Mouse (Mus musculus): ENCODE measurements around the gene Tsfm. TPM values are rescaled to one million over a fixed set of nuclear protein-coding genes. Genes with fewer than 3 reads are reported as not detected.

The Tsfm gene
- polyA plus RNA-seq, 1 experiment from 2014 or later: 110 TPM

- H3K4me3 ChIP-seq: peak within 1 kb of the TSS; percentile 99
- H3K27me3 ChIP-seq (ENCODE audit: poor library complexity, severe bottlenecking): 0 out of 2 replicates have a peak, but pooled peaks cover 3% of the 10 kb centered on the region
- peak within 1 kb of the TSS; percentile 99 for H3K27ac ChIP-seq
- peak; percentile 100 for DNase-seq (ENCODE audit: extremely low spot score, low spot score)
- no peaks in the 10 kb centered on the region for H3K9me3 ChIP-seq
- under 1% methylated on average over 56 of the region's 56 CpGs for WGBS
- peaks cover 11% of the 10 kb centered on the region for H3K36me3 ChIP-seq (replicated peaks)
- peaks cover 57% of the 10 kb centered on the region for H3K4me1 ChIP-seq
Observed at GRCm38 (mm10) chr10:126978277-126978994, 52.2 kb downstream of the Tsfm start, which contains the start of gene Ctdsp2. Gene Ctdsp2 (plus strand): TSS chr10:126978717.

- H3K36me3 ChIP-seq (replicated peaks): no peaks in the 10 kb centered on the region; the same call in 1 of the 2 replicates
- no peak overlapping the region for H3K27ac ChIP-seq
- peaks cover 57% of the 10 kb centered on the region for H3K4me1 ChIP-seq
- no peaks in the 10 kb centered on the region for H3K9me3 ChIP-seq
- no peak for DNase-seq (ENCODE audit: extremely low spot score, low spot score)
- 47% methylated on average over 4 of the region's 4 CpGs for WGBS
- peaks cover 3% of the 10 kb centered on the region; the same call in 1 of the 2 replicates for H3K27me3 ChIP-seq (ENCODE audit: poor library complexity, severe bottlenecking)
- no peak overlapping the region for H3K4me3 ChIP-seq
Observed at GRCm38 (mm10) chr10:126977076-126977475, 53.6 kb downstream of the Tsfm start.

GRCm38 (mm10) chr10:126975706-126976105 is 54.9 kb downstream of the Tsfm start:
- 0 out of 2 replicates have a peak overlapping the region, but pooled peaks have one; percentile 15 for H3K27ac ChIP-seq
- DNase-seq (ENCODE audit: extremely low spot score, low spot score): no peak
- H3K9me3 ChIP-seq: no peaks in the 10 kb centered on the region
- no peaks in the 10 kb centered on the region; the same call in 1 of the 2 replicates for H3K36me3 ChIP-seq (replicated peaks)
- no peak overlapping the region for H3K4me3 ChIP-seq
- H3K27me3 ChIP-seq (ENCODE audit: poor library complexity, severe bottlenecking): peaks cover 3% of the 10 kb centered on the region; the same call in 1 of the 2 replicates
- H3K4me1 ChIP-seq: peaks cover 57% of the 10 kb centered on the region
- 88% methylated on average over 6 of the region's 6 CpGs for WGBS

- H3K36me3 ChIP-seq (replicated peaks): no peaks in the 10 kb centered on the region
- H3K27ac ChIP-seq: peak overlapping the region; percentile 79
- DNase-seq (ENCODE audit: extremely low spot score, low spot score): no peak
- peaks cover 3% of the 10 kb centered on the region; the same call in 1 of the 2 replicates for H3K27me3 ChIP-seq (ENCODE audit: poor library complexity, severe bottlenecking)
- no peak overlapping the region; the same call in 1 of the 2 replicates for H3K4me3 ChIP-seq
- peaks cover 46% of the 10 kb centered on the region for H3K4me1 ChIP-seq
- no peaks in the 10 kb centered on the region for H3K9me3 ChIP-seq
- 31% methylated on average over 7 of the region's 7 CpGs for WGBS
Observed at GRCm38 (mm10) chr10:126972988-126973387, 57.7 kb downstream of the Tsfm start.

- Histone ChIP-seq H3K36me3 (replicated peaks) (no peaks in the 10 kb centered on the region), H3K9me3 (no peaks in the 10 kb centered on the region), H3K27me3 (ENCODE audit: poor library complexity, severe bottlenecking) (peaks cover 3% of the 10 kb centered on the region; the same call in 1 of the 2 replicates), H3K4me1 (peaks cover 38% of the 10 kb centered on the region), H3K4me3 (peak overlapping the region; percentile 35), H3K27ac (peak overlapping the region; percentile 79)
- 3% methylated on average over 13 of the region's 13 CpGs for WGBS
- DNase-seq (ENCODE audit: extremely low spot score, low spot score): peak; percentile 90
Observed at GRCm38 (mm10) chr10:126972051-126972725, 58.5 kb downstream of the Tsfm start.

GRCm38 (mm10) chr10:126971363-126972050 is 59.1 kb downstream of the Tsfm start:
- WGBS: 4% methylated on average over 12 of the region's 12 CpGs
- Histone ChIP-seq H3K4me1 (peaks cover 34% of the 10 kb centered on the region), H3K27me3 (ENCODE audit: poor library complexity, severe bottlenecking) (peaks cover 3% of the 10 kb centered on the region; the same call in 1 of the 2 replicates), H3K4me3 (peak overlapping the region; percentile 35), H3K9me3 (no peaks in the 10 kb centered on the region), H3K27ac (peak overlapping the region; percentile 79), H3K36me3 (replicated peaks) (no peaks in the 10 kb centered on the region)
- DNase-seq (ENCODE audit: extremely low spot score, low spot score): no peak

- Histone ChIP-seq H3K4me1 (peaks cover 37% of the 10 kb centered on the region), H3K27me3 (ENCODE audit: poor library complexity, severe bottlenecking) (peaks cover 22% of the 10 kb centered on the region), H3K4me3 (no peak overlapping the region), H3K36me3 (replicated peaks) (no peaks in the 10 kb centered on the region), H3K9me3 (peaks cover 3% of the 10 kb centered on the region; the same call in 1 of the 2 replicates), H3K27ac (no peak overlapping the region)
- 85% methylated on average over 8 of the region's 8 CpGs for WGBS
- no peak for DNase-seq (ENCODE audit: extremely low spot score, low spot score)
Observed at GRCm38 (mm10) chr10:126963821-126964220, 66.8 kb downstream of the Tsfm start.

- Histone ChIP-seq H3K36me3 (replicated peaks) (no peaks in the 10 kb centered on the region), H3K27me3 (ENCODE audit: poor library complexity, severe bottlenecking) (peaks cover 25% of the 10 kb centered on the region), H3K27ac (peak overlapping the region; percentile 83; the same call in 1 of the 2 replicates), H3K9me3 (peaks cover 3% of the 10 kb centered on the region; the same call in 1 of the 2 replicates), H3K4me1 (peaks cover 38% of the 10 kb centered on the region), H3K4me3 (no peak overlapping the region)
- 55% methylated on average over 6 of the region's 6 CpGs for WGBS
- DNase-seq (ENCODE audit: extremely low spot score, low spot score): no peak
Observed at GRCm38 (mm10) chr10:126962966-126963330, 67.7 kb downstream of the Tsfm start.

- Histone ChIP-seq H3K27me3 (ENCODE audit: poor library complexity, severe bottlenecking) (peaks cover 25% of the 10 kb centered on the region), H3K27ac (peak overlapping the region; percentile 83), H3K4me3 (peak overlapping the region; percentile 20), H3K4me1 (peaks cover 43% of the 10 kb centered on the region), H3K36me3 (replicated peaks) (no peaks in the 10 kb centered on the region), H3K9me3 (peaks cover 3% of the 10 kb centered on the region; the same call in 1 of the 2 replicates)
- 30% methylated on average over 15 of the region's 15 CpGs for WGBS
- peak; percentile 69 for DNase-seq (ENCODE audit: extremely low spot score, low spot score)
Observed at GRCm38 (mm10) chr10:126962271-126962965, 68.2 kb downstream of the Tsfm start.

- H3K27ac ChIP-seq: peak overlapping the region; percentile 83
- peak overlapping the region; percentile 20; the same call in 1 of the 2 replicates for H3K4me3 ChIP-seq
Observed at GRCm38 (mm10) chr10:126961757-126962156, 68.9 kb downstream of the Tsfm start.

More at GRCm38 (mm10) chr10:126961757-126962156, 68.9 kb downstream of the Tsfm start:
- peaks cover 50% of the 10 kb centered on the region for H3K4me1 ChIP-seq
- no peak for DNase-seq (ENCODE audit: extremely low spot score, low spot score)
- H3K36me3 ChIP-seq (replicated peaks): no peaks in the 10 kb centered on the region
- peaks cover 3% of the 10 kb centered on the region; the same call in 1 of the 2 replicates for H3K9me3 ChIP-seq
- H3K27me3 ChIP-seq (ENCODE audit: poor library complexity, severe bottlenecking): peaks cover 26% of the 10 kb centered on the region
- 72% methylated on average over 10 of the region's 10 CpGs for WGBS
